Mouse (Mus musculus): ENCODE measurements around the gene Patl2. TPM values are rescaled to one million over a fixed set of nuclear protein-coding genes. Genes with fewer than 3 reads are reported as not detected.

Patl2 gene
- polyA plus RNA-seq, 2 experiments, result 0.04 TPM; not detected in 1

DNA sequence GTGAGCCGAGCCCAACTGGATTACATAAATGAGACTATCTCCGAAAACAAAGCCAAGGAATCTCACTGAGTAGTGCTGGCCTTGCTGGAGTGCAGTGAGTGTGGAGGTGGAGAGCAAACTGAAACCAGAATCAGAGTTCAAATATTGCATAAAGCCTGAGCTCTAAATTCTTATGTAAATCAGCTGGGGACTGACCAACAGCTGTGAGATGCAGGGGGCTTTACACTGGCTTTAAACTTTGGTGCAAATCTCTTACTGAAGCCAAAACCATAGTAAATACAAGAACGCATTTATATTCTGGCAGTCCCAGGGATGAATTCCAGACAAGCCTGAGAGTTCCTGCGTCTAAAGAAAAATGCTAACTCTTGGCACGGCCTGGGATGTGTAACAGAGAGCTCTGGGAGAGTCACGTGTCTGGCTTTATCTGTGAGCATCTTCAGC lies 27.6 kb downstream of the Patl2 start:
- TF ChIP-seq CTCF (IDR thresholded peaks at IDR 0.05; ENCODE audit: low read depth) (no peak), EP300 (IDR thresholded peaks at IDR 0.05; ENCODE audit: low read depth) (no peak)
- 62% methylated on average over 6 of the region's 6 CpGs for WGBS (ENCODE audit: insufficient replicate concordance)
- no peak overlapping the region for H3K27ac ChIP-seq
- ATAC-seq (ENCODE audit: insufficient read depth), result no peak
- no peaks in the 10 kb centered on the region; the same call in 1 of the 2 replicates for H3K36me3 ChIP-seq (replicated peaks; ENCODE audit: control insufficient read depth, insufficient read depth, low read depth)
- H3K4me1 ChIP-seq (replicated peaks; ENCODE audit: control insufficient read depth in 2 of 2, insufficient read depth in 2 of 2, low read length in 1 of 2), result peaks cover 0 to 21% of the 10 kb centered on the region in 2 experiments; a peak in 2 of 4 replicates
- no peaks in the 10 kb centered on the region for H3K27me3 ChIP-seq (ENCODE audit: control insufficient read depth, insufficient read depth, low read length)
- H3K9ac ChIP-seq (replicated peaks), result no peak overlapping the region
- no peak overlapping the region for H3K4me2 ChIP-seq (ENCODE audit: low read depth)
- no peak for DNase-seq (ENCODE audit: low read depth in 3 of 3, low spot score in 3 of 3)
- H3K9me3 ChIP-seq (ENCODE audit: control insufficient read depth, low read length), result no peaks in the 10 kb centered on the region
- no peak overlapping the region for H3K4me3 ChIP-seq (ENCODE audit: insufficient read depth in 1 of 2, low read depth in 2 of 2, low read length in 2 of 2)

DNA sequence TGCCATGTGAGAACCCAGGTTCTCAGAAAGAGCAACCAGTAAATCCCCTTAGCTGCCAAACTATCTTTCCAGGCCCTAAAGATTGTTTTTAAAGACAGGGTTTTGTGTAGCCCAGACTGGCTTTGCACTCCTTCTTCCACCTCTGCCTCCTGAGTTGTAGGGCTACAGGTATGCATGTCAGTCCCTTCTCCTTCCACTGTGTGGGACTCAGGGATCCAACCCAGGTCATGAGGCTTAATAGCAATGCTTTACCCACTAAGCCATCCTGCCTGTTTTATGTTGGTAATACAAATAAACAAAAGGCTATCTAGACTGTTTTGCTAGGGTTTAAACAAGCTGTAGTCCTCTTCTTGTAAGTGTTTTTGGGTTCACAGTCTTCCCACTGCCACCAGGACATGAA lies 28.4 kb downstream of the Patl2 start:
- Histone ChIP-seq H3K4me3 (ENCODE audit: insufficient read depth in 1 of 2, low read depth in 2 of 2, low read length in 2 of 2) (no peak overlapping the region), H3K4me1 (replicated peaks; ENCODE audit: control insufficient read depth in 2 of 2, insufficient read depth in 2 of 2, low read length in 1 of 2) (peaks cover 0 to 23% of the 10 kb centered on the region in 2 experiments; a peak in 2 of 4 replicates), H3K4me2 (ENCODE audit: low read depth) (no peak overlapping the region), H3K9ac (replicated peaks) (no peak overlapping the region), H3K36me3 (replicated peaks; ENCODE audit: control insufficient read depth, insufficient read depth, low read depth) (no peaks in the 10 kb centered on the region; the same call in 1 of the 2 replicates), H3K9me3 (ENCODE audit: control insufficient read depth, low read length) (no peaks in the 10 kb centered on the region), H3K27ac (no peak overlapping the region), H3K27me3 (ENCODE audit: control insufficient read depth, insufficient read depth, low read length) (no peaks in the 10 kb centered on the region)
- DNase-seq (ENCODE audit: low read depth in 3 of 3, low spot score in 3 of 3), result no peak
- ATAC-seq (ENCODE audit: insufficient read depth), result no peak
- TF ChIP-seq EP300 (IDR thresholded peaks at IDR 0.05; ENCODE audit: low read depth), result no peak
- TF ChIP-seq CTCF (IDR thresholded peaks at IDR 0.05; ENCODE audit: low read depth), result no peak

DNA sequence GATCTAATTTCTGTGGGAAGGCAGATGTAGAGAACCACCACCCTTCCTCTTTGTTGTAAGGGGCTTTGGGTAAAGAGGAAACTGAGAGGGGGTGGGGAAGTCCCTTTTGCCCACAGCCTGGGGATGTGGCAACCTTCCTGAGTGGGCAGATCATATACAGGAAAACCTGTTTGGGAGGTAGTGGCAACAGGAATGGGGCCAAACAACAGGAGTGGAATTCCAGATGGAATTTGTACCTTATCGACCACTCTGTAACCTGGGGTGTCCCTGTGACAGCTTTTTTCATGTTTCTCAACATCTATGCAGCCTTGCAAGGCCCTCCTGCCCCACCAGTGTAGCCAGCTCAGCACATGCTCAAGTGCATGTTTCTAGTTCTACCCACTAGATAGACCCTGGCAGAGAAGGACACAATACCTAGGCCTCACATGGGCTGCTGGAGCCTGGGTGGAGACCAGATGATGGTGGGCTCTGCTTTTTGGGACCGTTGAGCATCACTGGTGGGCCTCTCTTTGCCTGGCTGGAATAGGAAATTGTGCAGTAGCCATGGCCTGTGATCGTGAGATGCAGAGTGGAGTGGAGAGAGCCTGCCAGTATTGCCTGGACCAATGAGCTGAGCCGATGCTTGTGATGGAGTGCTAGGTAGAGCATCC lies 29.8 kb downstream of the Patl2 start:
- TF ChIP-seq CTCF (IDR thresholded peaks at IDR 0.05; ENCODE audit: low read depth) (no peak), EP300 (IDR thresholded peaks at IDR 0.05; ENCODE audit: low read depth) (no peak)
- H3K4me2 ChIP-seq (ENCODE audit: low read depth), result no peak overlapping the region
- ATAC-seq (ENCODE audit: insufficient read depth) (peak; percentile 53), DNase-seq (ENCODE audit: low read depth in 3 of 3, low spot score in 3 of 3) (no peak)
- H3K27ac ChIP-seq, result no peak overlapping the region
- WGBS (ENCODE audit: insufficient replicate concordance), result 58% methylated on average over 4 of the region's 4 CpGs
- no peak overlapping the region for H3K9ac ChIP-seq (replicated peaks)
- H3K4me3 ChIP-seq (ENCODE audit: insufficient read depth in 1 of 2, low read depth in 2 of 2, low read length in 2 of 2), result no peak overlapping the region
- peaks cover 0 to 23% of the 10 kb centered on the region in 2 experiments; a peak in 2 of 4 replicates for H3K4me1 ChIP-seq (replicated peaks; ENCODE audit: control insufficient read depth in 2 of 2, insufficient read depth in 2 of 2, low read length in 1 of 2)
- H3K27me3 ChIP-seq (ENCODE audit: control insufficient read depth, insufficient read depth, low read length), result no peaks in the 10 kb centered on the region
- H3K36me3 ChIP-seq (replicated peaks; ENCODE audit: control insufficient read depth, insufficient read depth, low read depth), result peaks cover 6% of the 10 kb centered on the region
- H3K9me3 ChIP-seq (ENCODE audit: control insufficient read depth, low read length), result no peaks in the 10 kb centered on the region

DNA sequence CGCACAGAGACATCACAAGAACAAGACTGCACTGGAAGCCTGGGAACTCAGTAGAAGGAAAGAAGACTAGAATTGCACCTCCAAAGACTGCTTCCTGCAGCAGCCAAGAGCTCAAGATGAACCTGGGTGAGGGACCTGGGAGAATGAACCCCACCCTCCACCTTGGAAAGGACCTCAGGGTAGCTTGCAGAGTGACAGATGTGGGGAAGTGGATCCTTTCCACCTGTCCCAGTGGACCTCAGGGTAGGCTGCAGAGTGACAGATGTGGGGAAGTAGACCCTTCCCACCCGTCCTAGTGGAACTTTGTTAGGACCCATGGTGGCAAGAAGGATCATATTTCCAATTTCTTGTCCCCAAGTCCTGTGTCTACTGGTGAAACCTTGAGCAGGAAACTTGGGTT lies 30.7 kb downstream of the Patl2 start:
- Histone ChIP-seq H3K9me3 (ENCODE audit: control insufficient read depth, low read length) (no peaks in the 10 kb centered on the region), H3K27me3 (ENCODE audit: control insufficient read depth, insufficient read depth, low read length) (no peaks in the 10 kb centered on the region), H3K4me1 (replicated peaks; ENCODE audit: control insufficient read depth in 2 of 2, insufficient read depth in 2 of 2, low read length in 1 of 2) (peaks cover 0 to 23% of the 10 kb centered on the region in 2 experiments; a peak in 2 of 4 replicates), H3K9ac (replicated peaks) (no peak overlapping the region), H3K4me2 (ENCODE audit: low read depth) (no peak overlapping the region), H3K36me3 (replicated peaks; ENCODE audit: control insufficient read depth, insufficient read depth, low read depth) (peaks cover 6% of the 10 kb centered on the region), H3K4me3 (ENCODE audit: insufficient read depth in 1 of 2, low read depth in 2 of 2, low read length in 2 of 2) (no peak overlapping the region), H3K27ac (no peak overlapping the region)
- WGBS (ENCODE audit: insufficient replicate concordance), result 51% methylated on average over 2 of the region's 2 CpGs
- DNase-seq (ENCODE audit: low read depth in 3 of 3, low spot score in 3 of 3) (no peak), ATAC-seq (ENCODE audit: insufficient read depth) (no peak)
- TF ChIP-seq EP300 (IDR thresholded peaks at IDR 0.05; ENCODE audit: low read depth), result no peak
- TF ChIP-seq CTCF (IDR thresholded peaks at IDR 0.05; ENCODE audit: low read depth), result no peak

DNA sequence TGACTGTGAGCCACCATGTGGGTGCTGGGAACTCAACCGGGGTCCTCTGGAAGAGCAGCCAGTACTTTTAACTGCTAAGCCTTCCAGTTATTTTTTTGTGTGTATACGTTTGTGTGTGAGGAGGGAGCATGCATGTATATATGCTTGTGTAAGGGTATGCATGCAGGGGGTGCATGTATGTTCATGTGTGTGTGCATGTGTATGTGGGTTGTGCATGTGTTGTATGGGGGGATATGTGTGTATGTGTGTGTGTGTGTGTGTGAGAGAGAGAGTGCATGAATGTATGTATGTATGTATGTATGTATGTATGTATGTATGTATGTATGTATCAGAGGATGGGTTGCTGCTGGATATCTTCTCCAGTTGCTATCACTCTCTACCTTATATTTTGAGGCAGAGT lies 31.5 kb downstream of the Patl2 start:
- WGBS (ENCODE audit: insufficient replicate concordance), result 75% methylated on average over 2 of the region's 2 CpGs
- peaks cover 0 to 26% of the 10 kb centered on the region in 2 experiments; a peak in 2 of 4 replicates for H3K4me1 ChIP-seq (replicated peaks; ENCODE audit: control insufficient read depth in 2 of 2, insufficient read depth in 2 of 2, low read length in 1 of 2)

More for the DNA sequence above, 31.5 kb downstream of the Patl2 start:
- TF ChIP-seq EP300 (IDR thresholded peaks at IDR 0.05; ENCODE audit: low read depth) (no peak), CTCF (IDR thresholded peaks at IDR 0.05; ENCODE audit: low read depth) (no peak)
- H3K27me3 ChIP-seq (ENCODE audit: control insufficient read depth, insufficient read depth, low read length), result no peaks in the 10 kb centered on the region
- H3K4me3 ChIP-seq (ENCODE audit: insufficient read depth in 1 of 2, low read depth in 2 of 2, low read length in 2 of 2), result no peak overlapping the region
- no peak overlapping the region for H3K27ac ChIP-seq
- peaks cover 6% of the 10 kb centered on the region for H3K36me3 ChIP-seq (replicated peaks; ENCODE audit: control insufficient read depth, insufficient read depth, low read depth)
- DNase-seq (ENCODE audit: low read depth in 3 of 3, low spot score in 3 of 3), result no peak
- no peak overlapping the region for H3K9ac ChIP-seq (replicated peaks)
- H3K9me3 ChIP-seq (ENCODE audit: control insufficient read depth, low read length), result no peaks in the 10 kb centered on the region
- no peak for ATAC-seq (ENCODE audit: insufficient read depth)
- H3K4me2 ChIP-seq (ENCODE audit: low read depth), result no peak overlapping the region
